Mouse (Mus musculus): ENCODE measurements at regions not wholly inside any gene's neighbourhood (a gene's known extent, or its start where the extent isn't known, plus 50 kb on each side); places are given as distances from the start of the nearest gene placed in this dataset.

DNA sequence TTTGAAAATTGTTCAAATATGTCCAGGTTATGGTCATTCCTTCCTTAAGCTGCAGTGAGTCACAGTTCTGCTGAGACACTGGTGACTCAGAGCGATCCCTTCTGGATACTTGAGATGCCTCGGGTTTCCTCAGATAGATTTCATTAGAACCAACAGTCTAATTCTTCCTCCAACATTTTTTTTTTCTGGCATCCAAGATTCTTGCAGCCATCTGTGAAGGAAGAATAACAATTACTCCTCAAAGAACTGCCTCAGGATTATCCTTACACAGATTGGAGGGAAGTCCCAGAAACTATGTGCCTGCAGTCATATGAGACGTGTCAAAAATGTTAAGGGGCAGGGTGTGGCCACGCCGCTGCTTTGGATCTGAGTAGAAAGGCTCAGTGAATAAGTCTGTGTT is 69.6 kb upstream of the Cav2 start:
- TF ChIP-seq CTCF (IDR thresholded peaks at IDR 0.05) (no peak), EP300 (IDR thresholded peaks at IDR 0.05) (peak; percentile 84)
